Comparison of ENCODE assay signal across 31 mouse cellular contexts in genomic region chr10:24841998-24842397, GRCm38 (mm10). TPM values are rescaled to one million over a fixed set of nuclear protein-coding genes. Genes with fewer than 3 reads are reported as not detected.
DNase-seq lines count a peak whose midpoint lies in the region; ATAC-seq and TF ChIP-seq lines count a peak whose summit lies in the region.
"Had no signal": no experiment of that assay in that cellular context is flagged by ENCODE, and none has a peak within 500 bp of the region (broad histone marks: within the 10 kb centered on the region; RNA-seq: fewer than 3 reads in every experiment).

No protein-coding gene starts in this region.

- H3K79me2 ChIP-seq in myocyte (ENCODE audit: control insufficient read depth, insufficient read depth), result no peaks in the 10 kb centered on the region

- no peak overlapping the region for H3K4me3 ChIP-seq in liver, postnatal 0 days (ENCODE audit: low read depth, low read length)
- H3K4me3 ChIP-seq in liver, embryonic 11.5 days (ENCODE audit: low read depth, low read length), result no peak overlapping the region
- H3K4me3 ChIP-seq in myocyte, result no peak overlapping the region
- H3K4me3 ChIP-seq: embryonic facial prominence, embryonic 12.5 days; forebrain, embryonic 15.5 days; hindbrain, embryonic 13.5 days; layer of hippocampus, adult 2 months; liver, embryonic 15.5 days; lung, embryonic 15.5 days; megakaryocyte, embryonic 14.5 days; midbrain, embryonic 13.5 days had no signal

- TF ChIP-seq CTCF in liver, postnatal 0 days (IDR thresholded peaks at IDR 0.05; ENCODE audit: low read depth), result no peak

- H3K27me3 ChIP-seq in liver, postnatal 0 days (ENCODE audit: insufficient read depth, low read length), result no peaks in the 10 kb centered on the region
- H3K27me3 ChIP-seq in liver, embryonic 11.5 days (replicated peaks; ENCODE audit: control insufficient read depth, insufficient read depth, low read length), result no peaks in the 10 kb centered on the region
- H3K27me3 ChIP-seq in myocyte (ENCODE audit: control insufficient read depth, insufficient read depth, insufficient read length), result no peaks in the 10 kb centered on the region
- H3K27me3 ChIP-seq: embryonic facial prominence, embryonic 12.5 days; forebrain, embryonic 15.5 days; hindbrain, embryonic 13.5 days; liver, embryonic 15.5 days; lung, embryonic 15.5 days; megakaryocyte, embryonic 14.5 days; midbrain, embryonic 13.5 days had no signal

- WGBS in liver, postnatal 0 days (ENCODE audit: insufficient replicate concordance), result 57% methylated on average over 2 of the region's 2 CpGs
- 49% methylated on average over 2 of the region's 2 CpGs for WGBS in liver, embryonic 11.5 days

- no peak overlapping the region for H3K9ac ChIP-seq in liver, postnatal 0 days (replicated peaks)
- H3K9ac ChIP-seq in liver, embryonic 11.5 days (ENCODE audit: low read depth, low read length), result no peak overlapping the region
- H3K9ac ChIP-seq: embryonic facial prominence, embryonic 12.5 days; forebrain, embryonic 15.5 days; hindbrain, embryonic 13.5 days; liver, embryonic 15.5 days; lung, embryonic 15.5 days; midbrain, embryonic 13.5 days had no signal

- no peak for TF ChIP-seq POLR2A in myocyte (IDR thresholded peaks at IDR 0.05; ENCODE audit: insufficient read length, low read depth)

- no peak for ATAC-seq in liver, postnatal 0 days
- no peak for ATAC-seq in liver, embryonic 11.5 days (replicated peaks; ENCODE audit: low FRiP score)
- ATAC-seq: forebrain, embryonic 15.5 days; intestine, postnatal 0 days; midbrain, embryonic 13.5 days had no signal

- H3K4me1 ChIP-seq in liver, postnatal 0 days (ENCODE audit: insufficient read depth), result peaks cover 6% of the 10 kb centered on the region; the same call in 1 of the 2 replicates
- H3K4me1 ChIP-seq in liver, embryonic 11.5 days (replicated peaks; ENCODE audit: control insufficient read depth, insufficient read depth, low read length), result no peaks in the 10 kb centered on the region
- H3K4me1 ChIP-seq: embryonic facial prominence, embryonic 12.5 days; forebrain, embryonic 15.5 days; hindbrain, embryonic 13.5 days; lung, embryonic 15.5 days; megakaryocyte, embryonic 14.5 days; midbrain, embryonic 13.5 days had no signal

- peaks cover 14% of the 10 kb centered on the region; the same call in 1 of the 2 replicates for H3K9me3 ChIP-seq in liver, postnatal 0 days (ENCODE audit: low read length)
- 0 out of 2 replicates have a peak, but pooled peaks cover 2% of the 10 kb centered on the region for H3K9me3 ChIP-seq in liver, embryonic 11.5 days (ENCODE audit: control insufficient read depth, low read length)
- H3K9me3 ChIP-seq: embryonic facial prominence, embryonic 12.5 days; forebrain, embryonic 15.5 days; hindbrain, embryonic 13.5 days; lung, embryonic 15.5 days; midbrain, embryonic 13.5 days had no signal

- DNase-seq in kidney, adult 18-20 months, result peak; percentile 22
- no peak for DNase-seq in kidney, postnatal 25 days
- DNase-seq in liver, postnatal 0 days, result no peak
- no peak for DNase-seq in liver, embryonic 11.5 days (ENCODE audit: low spot score)
- peak; percentile 59 for DNase-seq in R1 (ENCODE audit: low read depth, low spot score)
- no peak for DNase-seq in adrenal gland, postnatal 14 days
- DNase-seq in right cerebral cortex, adult 18-20 months, result no peak
- DNase-seq: adrenal gland, postnatal 10 days; cerebellum, adult 11 months; cerebellum, adult 9-11 months; embryo, embryonic 11 days; gastrocnemius, postnatal 36 days; heart, adult 18-20 months; heart, postnatal 36 days; left cerebral cortex, postnatal 4 days; lung, postnatal 4 days; spleen, adult 18-20 months; thymus, adult 18-20 months; thymus, postnatal 25 days had no signal

- H3K27ac ChIP-seq in liver, postnatal 0 days (ENCODE audit: low read depth), result no peak overlapping the region
- H3K27ac ChIP-seq in liver, embryonic 11.5 days (ENCODE audit: low read depth, low read length), result no peak overlapping the region
- H3K27ac ChIP-seq: embryonic facial prominence, embryonic 12.5 days; forebrain, embryonic 15.5 days; hindbrain, embryonic 13.5 days; layer of hippocampus, adult 2 months; liver, embryonic 15.5 days; lung, embryonic 15.5 days; midbrain, embryonic 13.5 days; stomach, postnatal 0 days had no signal

- H3K36me3 ChIP-seq in liver, postnatal 0 days (replicated peaks; ENCODE audit: insufficient read depth, low read length), result no peaks in the 10 kb centered on the region
- no peaks in the 10 kb centered on the region for H3K36me3 ChIP-seq in liver, embryonic 11.5 days (ENCODE audit: control insufficient read depth, insufficient read depth, low read length)
- H3K36me3 ChIP-seq in myocyte (ENCODE audit: control insufficient read depth, insufficient read depth), result no peaks in the 10 kb centered on the region
- H3K36me3 ChIP-seq: embryonic facial prominence, embryonic 12.5 days; forebrain, embryonic 15.5 days; hindbrain, embryonic 13.5 days; liver, embryonic 15.5 days; lung, embryonic 15.5 days; midbrain, embryonic 13.5 days had no signal

- TF ChIP-seq EP300 in liver, postnatal 0 days (IDR thresholded peaks at IDR 0.05; ENCODE audit: low read depth), result no peak

- H3K4me2 ChIP-seq in liver, postnatal 0 days (ENCODE audit: low read depth, low read length), result 0 out of 2 replicates have a peak overlapping the region, but pooled peaks have one; percentile 22
- no peak overlapping the region for H3K4me2 ChIP-seq in liver, embryonic 11.5 days
- no peak overlapping the region for H3K4me2 ChIP-seq in myocyte (ENCODE audit: low read depth)
- H3K4me2 ChIP-seq: embryonic facial prominence, embryonic 12.5 days; forebrain, embryonic 15.5 days; heart, embryonic 11.5 days; hindbrain, embryonic 13.5 days; liver, embryonic 15.5 days; lung, embryonic 15.5 days; midbrain, embryonic 13.5 days had no signal

- H3ac ChIP-seq in myocyte (ENCODE audit: control insufficient read depth, insufficient read length), result no peak overlapping the region

TF ChIP-seq in myocyte, 11 proteins besides CTCF, POLR2A, EP300 and RAD21:
- no peak for TF ChIP-seq MAX (IDR thresholded peaks at IDR 0.05; ENCODE audit: low read depth)
- TF ChIP-seq CEBPB (IDR thresholded peaks at IDR 0.05; ENCODE audit: insufficient read depth, poor library complexity, severe bottlenecking), result 0 out of 2 replicates have a peak, but pooled peaks have one; percentile 12

RNA-seq across cellular contexts. Expression of gene Enpp3, which starts 0.6 kb away (rescaled TPM):
- polyA plus RNA-seq in liver, postnatal 0 days (2015; fragmentation: Nextera tagmentation; extraction: Ambion mirVana), result 4.9 and 5.2 TPM in 2 replicates
- 2.2 and 2.4 TPM in 2 replicates for polyA plus RNA-seq in liver, embryonic 11.5 days (2014; fragmentation: Nextera tagmentation; extraction: Ambion mirVana)
- 3.6 TPM for polyA plus RNA-seq in myocyte (2012; fragmentation: generic; extraction: Trizol)
- 5.4 and 9.4 TPM in 2 replicates for total RNA-seq in adrenal gland, postnatal 14 days (2021)

RNA-seq across cellular contexts. Expression of gene Med23, which starts 27.8 kb away (rescaled TPM):
- 3.0 and 3.4 TPM in 2 replicates for polyA plus RNA-seq in liver, postnatal 0 days (2015; fragmentation: Nextera tagmentation; extraction: Ambion mirVana)
- polyA plus RNA-seq in liver, embryonic 11.5 days (2014; fragmentation: Nextera tagmentation; extraction: Ambion mirVana), result 20.0 and 22.0 TPM in 2 replicates
- polyA plus RNA-seq in myocyte (2012; fragmentation: generic; extraction: Trizol), result 9.7 TPM
- total RNA-seq in adrenal gland, postnatal 14 days (2021), result 22.3 and 26.7 TPM in 2 replicates

Comparison
In these comparisons a context has a peak if more than half of its experiments do, and no peak if none do; other contexts are left out.
1. DNase-seq: peak in kidney, adult 18-20 months (single experiment) and R1 (single experiment); none in kidney, postnatal 25 days (0 of 2), liver, postnatal 0 days (single experiment), liver, embryonic 11.5 days (single experiment), adrenal gland, postnatal 14 days (single experiment) and right cerebral cortex, adult 18-20 months (single experiment).